Mouse (Mus musculus) layer of hippocampus, adult 2 months (tissue): ENCODE results near the gene Olfr552. TPM values are rescaled to one million over a fixed set of nuclear protein-coding genes. Genes with fewer than 3 reads are reported as not detected.
A peak's percentile ranks its signal among the peaks of the same experiment; 100 is the strongest.
"Not testable (repeated sequence)": the region's sequence is repeated elsewhere in the genome, so short reads cannot be mapped to it uniquely, and the experiment has no call there.

Experiments used
- DNase-seq, 2 experiments: peaks; one replicate each; pipeline ENCODE4 v3.0.0; 2022; ENCODE audit warnings: low spot score in 2 of 2
- H3K27ac ChIP-seq: fragments of 200-600 bp; 2 replicates; pipeline ENCODE4 v1.8.1; 2022
- H3K4me3 ChIP-seq: fragments of 200-600 bp; 2 replicates; pipeline ENCODE4 v1.8.1; 2022; ENCODE audit warnings: mild to moderate bottlenecking
- CTCF ChIP-seq: fragments of 200-600 bp; conservative IDR thresholded peaks from 2 replicates; pipeline ENCODE4 v1.8.1; 2022; ENCODE audit warnings: antibody characterized with exemption, mild to moderate bottlenecking, moderate library complexity
- total RNA-seq, 2 experiments: library from RNA; stranded (reverse); gene quantifications; 2 replicates each; pipeline ENCODE4 v1.2.3; 2021

The Olfr552 gene
- total RNA-seq, 2 experiments from 2014 or later: 0.15 to 0.28 TPM

- H3K27ac ChIP-seq: no peak overlapping the region
- no peak overlapping the region for H3K4me3 ChIP-seq
- peak; percentile 77 for TF ChIP-seq CTCF
- DNase-seq: peak in 1 of 2 experiments; percentile 30
Measured at GRCm38 (mm10) chr7:102636665-102637064, 39.1 kb downstream of the Olfr552 start.

GRCm38 (mm10) chr7:102638132-102638531 is 40.6 kb downstream of the Olfr552 start, which contains the start of gene Olfr554:
TSS of gene Olfr554 (plus strand) at chr7:102638432.
- H3K4me3 ChIP-seq: no peak within 1 kb of the TSS
- no peak for TF ChIP-seq CTCF
- no peak for DNase-seq
- H3K27ac ChIP-seq: no peak within 1 kb of the TSS

DNA sequence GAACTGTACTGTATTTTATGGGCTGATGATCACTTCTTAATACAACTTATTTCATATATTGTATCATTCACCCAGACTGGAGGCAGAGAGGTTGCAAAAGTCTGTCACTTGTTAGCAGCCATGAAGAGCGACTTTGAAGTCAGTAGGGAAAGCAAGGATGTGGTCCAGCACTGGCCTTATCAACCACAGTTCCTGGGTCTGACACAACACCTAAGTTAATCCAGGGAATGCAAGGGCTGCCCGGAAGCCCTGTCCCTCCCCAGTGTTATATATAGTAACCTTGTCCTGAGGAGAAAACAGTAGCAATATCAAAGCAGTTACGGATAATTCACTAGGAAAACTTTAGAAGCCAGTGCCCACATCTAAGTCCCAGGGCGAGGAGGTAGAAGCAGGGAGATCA is 47.4 kb downstream of the Olfr552 start:
- not testable (repeated sequence) for H3K27ac ChIP-seq, DNase-seq, H3K4me3 ChIP-seq

Other genes with a start within 250 kb of the Olfr552 start
- gene Rrm1, start 156.1 kb upstream of the Olfr552 start, total RNA-seq: 10 to 100 TPM; 10.8 to 13.0 TPM
- gene Olfr543, start 116.1 kb upstream of the Olfr552 start, total RNA-seq: not detected
- gene Olfr544, start 109.5 kb upstream of the Olfr552 start, total RNA-seq: not detected
- not detected for gene Olfr545, start 98.2 kb upstream of the Olfr552 start, total RNA-seq
- not detected for gene Olfr547, start 63.0 kb upstream of the Olfr552 start, total RNA-seq
- gene Olfr548-ps1, start 56.9 kb upstream of the Olfr552 start, total RNA-seq: not detected
- not detected for gene Olfr549, start 47.9 kb upstream of the Olfr552 start, total RNA-seq
- gene Trim21, start 32.3 kb upstream of the Olfr552 start, total RNA-seq: 1 to 10 TPM; 3.0 to 5.1 TPM
- 1 to 10 TPM; 1.9 TPM for gene Olfr550, start 26.3 kb upstream of the Olfr552 start, total RNA-seq
- not detected for gene Olfr551, start 5.9 kb upstream of the Olfr552 start, total RNA-seq
- gene Olfr553, start 20.4 kb downstream of the Olfr552 start, total RNA-seq: not detected
- gene Olfr554, start 40.7 kb downstream of the Olfr552 start, total RNA-seq: not detected
- gene Olfr555, start 61.1 kb downstream of the Olfr552 start, total RNA-seq: not detected
- gene Olfr556, start 67.1 kb downstream of the Olfr552 start, total RNA-seq: not detected
- 1 to 10 TPM; 7.1 to 7.2 TPM for gene Trim68, start 89.6 kb downstream of the Olfr552 start, total RNA-seq
- not detected for gene Olfr557, start 98.1 kb downstream of the Olfr552 start, total RNA-seq
- under 1 TPM; 0.15 to 0.46 TPM for gene Olfr558, start 104.4 kb downstream of the Olfr552 start, total RNA-seq
- not detected for gene Olfr33, start 121.3 kb downstream of the Olfr552 start, total RNA-seq
- gene Olfr559, start 129.7 kb downstream of the Olfr552 start, total RNA-seq: not detected
- not detected for gene Olfr560, start 161.6 kb downstream of the Olfr552 start, total RNA-seq
- under 1 TPM; 0.25 to 0.36 TPM for gene Olfr78, start 161.7 kb downstream of the Olfr552 start, total RNA-seq
- gene Olfr561, start 173.5 kb downstream of the Olfr552 start, total RNA-seq: not detected
- gene Olfr564, start 205.7 kb downstream of the Olfr552 start, total RNA-seq: not detected